Mouse (Mus musculus): Measurements from ENCODE around the gene Nudt15. TPM values are rescaled to one million over a fixed set of nuclear protein-coding genes. Genes with fewer than 3 reads are reported as not detected.
A peak's percentile ranks its signal among the peaks of the same experiment; 100 is the strongest.

The Nudt15 gene
- polyA plus RNA-seq, 1 experiment from 2014 or later = 12.3 TPM

- H3K27ac ChIP-seq = no peak overlapping the region
- no peak overlapping the region for H3K4me3 ChIP-seq
- no peak overlapping the region for H3K9ac ChIP-seq
- no peaks in the 10 kb centered on the region for H3K36me3 ChIP-seq
- WGBS = 65% methylated on average over 8 of the region's 8 CpGs
- H3K27me3 ChIP-seq (replicated peaks) = no peaks in the 10 kb centered on the region
- no peak for ATAC-seq (ENCODE audit: low FRiP score, low read depth)
- no peak overlapping the region for H3K4me2 ChIP-seq (replicated peaks)
- H3K9me3 ChIP-seq = no peaks in the 10 kb centered on the region
- peaks cover 18% of the 10 kb centered on the region for H3K4me1 ChIP-seq
Measured at GRCm38 (mm10) chr14:73506283-73506682, 41.8 kb downstream of the Nudt15 start.

DNA sequence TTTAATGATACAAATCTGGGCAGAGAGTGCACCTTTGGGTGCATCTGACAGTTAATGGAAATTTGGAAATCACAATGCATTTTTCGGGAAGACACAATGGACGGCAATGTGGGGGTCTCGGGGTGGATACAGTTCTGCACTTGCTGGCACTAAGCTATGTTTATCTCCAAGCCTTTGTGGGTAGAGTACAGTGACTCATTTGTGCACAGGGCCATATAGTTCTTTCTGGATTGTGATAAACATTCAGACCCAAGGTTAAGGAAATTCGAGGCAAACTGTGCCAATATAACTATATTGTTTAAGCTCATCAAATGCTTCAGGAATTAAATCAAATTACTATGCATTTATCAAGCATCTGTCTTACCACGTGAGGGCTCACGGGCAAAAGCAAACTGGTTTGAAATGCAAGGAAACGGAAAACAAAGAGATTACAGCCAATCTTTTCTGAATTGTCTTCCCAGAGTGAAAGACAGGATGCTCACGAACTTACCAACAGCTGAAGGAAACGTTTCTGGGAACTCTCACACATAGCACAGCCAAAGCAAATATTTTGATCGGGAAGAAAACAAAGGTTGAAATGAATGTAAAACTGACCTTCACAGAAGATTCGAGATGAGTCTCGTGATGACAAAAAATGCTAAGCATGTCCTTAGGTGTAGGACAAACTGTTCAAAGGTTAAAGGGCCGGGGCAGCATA lies 44.7 kb downstream of the Nudt15 start:
- no peaks in the 10 kb centered on the region for H3K27me3 ChIP-seq (replicated peaks)
- H3K9me3 ChIP-seq = no peaks in the 10 kb centered on the region
- ATAC-seq (ENCODE audit: low FRiP score, low read depth) = peak; percentile 81
- WGBS = 58% methylated on average over 13 of the region's 13 CpGs
- peaks cover 10% of the 10 kb centered on the region for H3K4me1 ChIP-seq
- H3K4me2 ChIP-seq (replicated peaks) = no peak overlapping the region
- H3K27ac ChIP-seq = peak overlapping the region; percentile 15; the same call in 1 of the 2 replicates
- no peak overlapping the region for H3K4me3 ChIP-seq
- no peak overlapping the region for H3K9ac ChIP-seq
- no peaks in the 10 kb centered on the region for H3K36me3 ChIP-seq

- WGBS = 20% methylated on average over 7 of the region's 7 CpGs
- ATAC-seq (ENCODE audit: low FRiP score, low read depth) = peak; percentile 86
- Histone ChIP-seq H3K4me3 (no peak overlapping the region), H3K4me1 (peaks cover 10% of the 10 kb centered on the region), H3K4me2 (replicated peaks) (no peak overlapping the region), H3K27ac (no peak overlapping the region), H3K9me3 (no peaks in the 10 kb centered on the region), H3K9ac (no peak overlapping the region), H3K27me3 (replicated peaks) (no peaks in the 10 kb centered on the region), H3K36me3 (no peaks in the 10 kb centered on the region)
Measured at GRCm38 (mm10) chr14:73502591-73503184, 45.4 kb downstream of the Nudt15 start.

GRCm38 (mm10) chr14:73501721-73502120 lies 46.3 kb downstream of the Nudt15 start:
- no peak for ATAC-seq (ENCODE audit: low FRiP score, low read depth)
- WGBS = 74% methylated on average over 6 of the region's 6 CpGs
- Histone ChIP-seq H3K4me3 (no peak overlapping the region), H3K4me2 (replicated peaks) (no peak overlapping the region), H3K9me3 (no peaks in the 10 kb centered on the region), H3K27ac (no peak overlapping the region), H3K36me3 (no peaks in the 10 kb centered on the region), H3K27me3 (replicated peaks) (no peaks in the 10 kb centered on the region), H3K4me1 (peaks cover 10% of the 10 kb centered on the region), H3K9ac (no peak overlapping the region; the same call in 1 of the 2 replicates)

DNA sequence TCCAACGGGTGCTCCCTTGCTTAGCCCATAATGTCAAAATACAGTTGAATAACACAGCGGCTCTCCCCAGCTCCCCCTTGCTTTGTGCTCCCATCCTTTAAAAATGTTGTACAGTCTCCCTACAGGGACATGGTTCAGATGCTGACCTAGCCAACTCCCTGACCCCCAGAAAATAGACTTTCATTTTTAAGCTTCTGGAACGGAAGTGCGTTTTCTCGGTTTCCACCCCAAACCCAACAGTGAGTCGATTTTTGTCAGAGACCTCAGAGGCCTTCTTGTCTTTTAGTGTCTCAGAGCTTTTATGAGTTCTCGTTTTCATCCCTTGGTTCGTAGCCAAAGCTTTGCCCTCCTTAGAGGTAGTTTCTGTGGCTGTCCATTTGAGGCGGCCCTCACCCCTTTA lies 46.8 kb downstream of the Nudt15 start:
- H3K27ac ChIP-seq = no peak overlapping the region
- ATAC-seq (ENCODE audit: low FRiP score, low read depth) = no peak
- no peaks in the 10 kb centered on the region for H3K36me3 ChIP-seq
- no peak overlapping the region for H3K4me3 ChIP-seq
- 95% methylated on average over 9 of the region's 9 CpGs for WGBS
- no peaks in the 10 kb centered on the region for H3K27me3 ChIP-seq (replicated peaks)
- H3K9ac ChIP-seq = no peak overlapping the region
- H3K4me2 ChIP-seq (replicated peaks) = no peak overlapping the region
- no peaks in the 10 kb centered on the region for H3K9me3 ChIP-seq
- peaks cover 10% of the 10 kb centered on the region for H3K4me1 ChIP-seq

- Histone ChIP-seq H3K4me1 (no peaks in the 10 kb centered on the region), H3K9me3 (no peaks in the 10 kb centered on the region), H3K27ac (no peak overlapping the region), H3K36me3 (no peaks in the 10 kb centered on the region), H3K9ac (no peak overlapping the region), H3K4me3 (no peak overlapping the region), H3K27me3 (replicated peaks) (no peaks in the 10 kb centered on the region), H3K4me2 (replicated peaks) (no peak overlapping the region)
- WGBS = 79% methylated on average over 7 of the region's 7 CpGs
- ATAC-seq (ENCODE audit: low FRiP score, low read depth) = no peak
Measured at GRCm38 (mm10) chr14:73495753-73496152, 52.3 kb downstream of the Nudt15 start.

DNA sequence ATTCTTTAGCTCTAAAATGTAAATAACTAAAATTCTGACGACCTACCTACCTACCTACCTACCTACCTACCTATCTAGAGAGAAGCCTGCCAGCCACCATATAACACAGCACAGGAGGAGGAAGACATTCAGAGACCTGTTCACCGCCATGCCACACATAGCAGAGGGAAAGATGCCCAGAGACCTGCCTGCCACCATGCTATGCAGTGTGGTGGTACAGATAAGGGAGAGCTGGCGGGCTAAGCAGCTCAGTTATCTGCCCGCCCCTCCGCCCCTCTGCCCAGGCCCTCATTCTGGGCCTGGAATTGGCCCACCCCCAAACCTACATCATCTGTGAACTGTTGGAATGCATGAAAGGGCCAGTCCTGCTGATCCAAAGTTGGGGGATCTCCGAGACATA lies 53.9 kb downstream of the Nudt15 start:
- Histone ChIP-seq H3K9ac (no peak overlapping the region), H3K9me3 (no peaks in the 10 kb centered on the region), H3K4me1 (no peaks in the 10 kb centered on the region), H3K4me2 (replicated peaks) (no peak overlapping the region), H3K27ac (no peak overlapping the region), H3K36me3 (no peaks in the 10 kb centered on the region), H3K4me3 (no peak overlapping the region), H3K27me3 (replicated peaks) (no peaks in the 10 kb centered on the region)
- no peak for ATAC-seq (ENCODE audit: low FRiP score, low read depth)
- WGBS = 82% methylated on average over 6 of the region's 6 CpGs

GRCm38 (mm10) chr14:73493356-73493755 lies 54.7 kb downstream of the Nudt15 start:
- Histone ChIP-seq H3K9ac (no peak overlapping the region), H3K27me3 (replicated peaks) (no peaks in the 10 kb centered on the region), H3K4me1 (no peaks in the 10 kb centered on the region), H3K9me3 (no peaks in the 10 kb centered on the region), H3K27ac (no peak overlapping the region), H3K36me3 (no peaks in the 10 kb centered on the region), H3K4me3 (no peak overlapping the region), H3K4me2 (replicated peaks) (no peak overlapping the region)
- ATAC-seq (ENCODE audit: low FRiP score, low read depth) = no peak
- WGBS = 91% methylated on average over 6 of the region's 6 CpGs

DNA sequence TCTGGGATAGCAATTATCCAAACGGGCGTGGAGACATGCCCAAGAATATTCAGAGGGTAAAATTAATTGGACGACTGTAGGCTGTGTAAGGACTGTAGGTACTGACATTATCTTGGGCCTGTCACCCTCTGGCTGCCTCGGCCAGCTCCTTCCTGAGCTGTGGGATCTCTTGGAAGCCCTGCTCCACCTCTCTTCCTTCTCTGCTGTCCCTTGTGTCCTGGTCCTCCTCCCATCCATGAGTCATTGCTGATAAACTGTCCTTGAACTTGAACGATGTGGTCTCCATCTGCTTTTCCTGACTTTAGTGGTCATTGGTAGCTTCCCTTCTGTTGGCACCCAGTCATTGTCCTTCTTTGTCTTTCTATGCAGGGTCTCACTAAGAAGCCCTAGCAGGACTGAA lies 61.4 kb downstream of the Nudt15 start:
- Histone ChIP-seq H3K9ac (no peak overlapping the region), H3K9me3 (no peaks in the 10 kb centered on the region), H3K36me3 (no peaks in the 10 kb centered on the region), H3K27me3 (replicated peaks) (no peaks in the 10 kb centered on the region), H3K4me1 (no peaks in the 10 kb centered on the region), H3K4me3 (no peak overlapping the region), H3K4me2 (replicated peaks) (no peak overlapping the region), H3K27ac (no peak overlapping the region)
- 84% methylated on average over 5 of the region's 5 CpGs for WGBS
- no peak for ATAC-seq (ENCODE audit: low FRiP score, low read depth)

- H3K9me3 ChIP-seq = no peaks in the 10 kb centered on the region
- no peak overlapping the region for H3K27ac ChIP-seq
- no peaks in the 10 kb centered on the region for H3K27me3 ChIP-seq (replicated peaks)
- no peak for ATAC-seq (ENCODE audit: low FRiP score, low read depth)
- H3K4me3 ChIP-seq = no peak overlapping the region
- H3K9ac ChIP-seq = no peak overlapping the region
- no peaks in the 10 kb centered on the region for H3K36me3 ChIP-seq
- no peak overlapping the region for H3K4me2 ChIP-seq (replicated peaks)
- 71% methylated on average over 3 of the region's 3 CpGs for WGBS
- H3K4me1 ChIP-seq = no peaks in the 10 kb centered on the region
Measured at GRCm38 (mm10) chr14:73484366-73485110, 63.5 kb downstream of the Nudt15 start.

GRCm38 (mm10) chr14:73483516-73484229 lies 64.4 kb downstream of the Nudt15 start:
- Histone ChIP-seq H3K9me3 (no peaks in the 10 kb centered on the region), H3K4me3 (no peak overlapping the region), H3K9ac (no peak overlapping the region), H3K27me3 (replicated peaks) (no peaks in the 10 kb centered on the region), H3K4me1 (no peaks in the 10 kb centered on the region), H3K4me2 (replicated peaks) (no peak overlapping the region), H3K36me3 (no peaks in the 10 kb centered on the region), H3K27ac (no peak overlapping the region)
- WGBS = 86% methylated on average over 5 of the region's 5 CpGs
- ATAC-seq (ENCODE audit: low FRiP score, low read depth) = no peak

DNA sequence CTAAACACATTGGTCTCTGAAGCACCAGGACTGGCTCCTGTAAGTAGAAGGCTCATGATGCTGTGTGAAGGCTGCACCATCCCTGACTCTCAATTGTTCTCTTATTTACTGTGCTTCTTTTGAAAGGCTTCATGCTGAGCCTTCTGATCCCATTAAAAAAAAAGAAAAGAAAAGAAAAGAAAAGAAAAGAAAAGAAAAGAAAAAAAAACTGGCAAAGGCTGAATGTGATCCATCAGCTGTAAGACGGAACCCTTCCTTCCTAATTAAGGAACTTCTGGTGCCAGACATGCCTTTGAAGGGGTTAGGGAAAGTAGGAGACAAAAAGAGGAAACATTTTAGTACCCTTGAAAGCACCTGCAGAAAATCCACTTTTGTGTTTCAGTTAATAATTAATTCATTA lies 68.3 kb downstream of the Nudt15 start:
- Histone ChIP-seq H3K9me3 (no peaks in the 10 kb centered on the region), H3K4me2 (replicated peaks) (no peak overlapping the region), H3K27ac (no peak overlapping the region), H3K4me1 (no peaks in the 10 kb centered on the region), H3K9ac (no peak overlapping the region), H3K36me3 (no peaks in the 10 kb centered on the region), H3K4me3 (no peak overlapping the region), H3K27me3 (replicated peaks) (no peaks in the 10 kb centered on the region)
- 31% methylated on average over 1 of the region's 1 CpGs for WGBS
- no peak for ATAC-seq (ENCODE audit: low FRiP score, low read depth)
